Mouse (Mus musculus) megakaryocyte, embryonic 14.5 days (primary cell): Measurements from ENCODE around the gene Sdr9c7.
"Not testable (repeated sequence)": the region's sequence is repeated elsewhere in the genome, so short reads cannot be mapped to it uniquely, and the experiment has no call there.

ENCODE experiments used
- FLI1 ChIP-seq: IDR thresholded peaks from 2 replicates; pipeline ENCODE4 v1.6.1; 2012; ENCODE audit warnings: low read length, inconsistent platforms, mixed read lengths
- GATA1 ChIP-seq: IDR thresholded peaks from 3 replicates; pipeline ENCODE4 v1.6.1; 2012; ENCODE audit warnings: mixed read lengths, low read length, inconsistent platforms, borderline replicate concordance

DNA sequence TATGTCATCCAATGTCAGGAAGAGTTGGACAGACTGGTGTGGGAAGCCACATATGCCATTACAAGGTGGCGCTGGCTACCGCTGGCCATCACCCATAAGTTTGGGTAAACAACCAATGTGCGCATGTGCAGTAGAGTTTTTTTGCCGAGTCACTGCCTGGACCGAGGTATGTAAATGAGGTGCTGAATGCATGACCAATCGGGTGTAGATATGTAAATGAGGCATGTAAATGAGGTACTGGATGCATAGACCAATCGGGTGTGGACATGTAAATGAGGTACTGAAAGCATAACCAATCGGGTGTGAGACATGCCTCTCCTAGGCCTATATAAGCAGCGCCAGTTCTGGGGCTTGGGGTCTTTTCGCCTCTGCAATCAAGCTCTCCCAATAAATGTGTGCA, 41.3 kb downstream of the Sdr9c7 start:
- TF ChIP-seq GATA1, FLI1: not testable (repeated sequence)
